Mouse (Mus musculus) kidney, embryonic 16.5 days (tissue): ENCODE results near the gene Rpl27. TPM values are rescaled to one million over a fixed set of nuclear protein-coding genes. Genes with fewer than 3 reads are reported as not detected.
"Not testable (repeated sequence)": the region's sequence is repeated elsewhere in the genome, so short reads cannot be mapped to it uniquely, and the experiment has no call there.

ENCODE experiments used
- ATAC-seq: fragments of 200-750 bp; cut with Nextera tagmentation; 2 replicates; pipeline ENCODE4 v1.8.0; 2017; ENCODE audit warnings: moderate TSS enrichment; ENCODE audit not compliant: low FRiP score, low TSS enrichment
- H3K27ac ChIP-seq: fragments of 300-500 bp; sonication (generic); 2 replicates; pipeline ENCODE4 v1.5.1; 2014; ENCODE audit warnings: low read length
- H3K27me3 ChIP-seq: fragments of 300-500 bp; sonication (generic); 2 replicates; pipeline ENCODE4 v1.6.1; 2014; ENCODE audit warnings: low read length, control low read depth, mixed read lengths; ENCODE audit not compliant: insufficient read depth
- H3K36me3 ChIP-seq: fragments of 300-500 bp; sonication (generic); 2 replicates; pipeline ENCODE4 v1.6.1; 2014; ENCODE audit warnings: low read length, control low read depth, mixed read lengths; ENCODE audit not compliant: insufficient read depth
- H3K4me1 ChIP-seq: fragments of 300-500 bp; sonication (generic); 2 replicates; pipeline ENCODE4 v1.6.1; 2014; ENCODE audit warnings: low read length, control low read depth, mixed read lengths; ENCODE audit not compliant: insufficient read depth
- H3K4me2 ChIP-seq: fragments of 300-500 bp; sonication (generic); replicated peaks from 2 replicates; pipeline ENCODE4 v1.6.1; 2014; ENCODE audit warnings: low read depth, low read length
- H3K4me3 ChIP-seq: fragments of 300-500 bp; sonication (generic); 2 replicates; pipeline ENCODE4 v1.5.1; 2014; ENCODE audit warnings: mild to moderate bottlenecking, low read length
- H3K9ac ChIP-seq: fragments of 300-500 bp; sonication (generic); replicated peaks from 2 replicates; pipeline ENCODE4 v1.6.1; 2014; ENCODE audit warnings: low read length
- H3K9me3 ChIP-seq: fragments of 300-500 bp; sonication (generic); 2 replicates; pipeline ENCODE4 v1.6.1; 2016; ENCODE audit warnings: low read length, control low read depth
- WGBS: fragments of 180-500 bp; shearing (Covaris S2); extraction: QIAGEN DNeasy Blood & Tissue Kit; methylation state at CpG from one replicate; pipeline ENCODE4 v1.1.7; 2014; 5-methylcytosine and 5-hydroxymethylcytosine counted together
- polyA plus RNA-seq: library from polyadenylated mRNA; unstranded; fragments of >200 nt; fragmentation: Nextera tagmentation; extraction: Ambion mirVana; gene quantifications from 2 replicates; pipeline ENCODE4 v1.2.1, GENCODE M21; 2015

Gene Rpl27
- polyA plus RNA-seq, 1 experiment from 2014 or later = 290 TPM

DNA sequence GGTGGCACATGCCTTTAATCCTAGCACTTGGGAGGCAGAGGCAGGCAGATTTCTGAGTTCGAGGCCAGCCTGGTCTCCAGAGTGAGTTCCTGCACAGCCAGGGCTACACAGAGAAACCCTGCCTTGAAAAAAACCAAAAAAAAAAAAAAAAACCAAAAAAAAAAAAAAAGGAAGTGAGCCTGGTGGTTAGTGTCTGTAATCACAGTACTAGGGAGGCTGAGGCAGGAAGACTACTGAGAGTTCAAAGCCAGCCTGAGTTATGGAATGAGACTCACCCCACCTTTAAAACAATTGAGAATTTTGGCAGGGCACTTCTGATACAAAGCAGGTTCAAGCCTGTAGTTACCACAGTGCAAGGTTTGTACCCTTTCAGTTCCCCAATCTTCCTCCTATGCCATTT lies 31.6 kb downstream of the Rpl27 start:
- ATAC-seq, H3K27me3 ChIP-seq, H3K36me3 ChIP-seq, H3K4me2 ChIP-seq, H3K9me3 ChIP-seq, H3K4me3 ChIP-seq, H3K9ac ChIP-seq, H3K27ac ChIP-seq: not testable (repeated sequence)
- WGBS = 79% methylated on average over 1 of the region's 1 CpGs
- H3K4me1 ChIP-seq = peaks cover 12% of the 10 kb centered on the region

DNA sequence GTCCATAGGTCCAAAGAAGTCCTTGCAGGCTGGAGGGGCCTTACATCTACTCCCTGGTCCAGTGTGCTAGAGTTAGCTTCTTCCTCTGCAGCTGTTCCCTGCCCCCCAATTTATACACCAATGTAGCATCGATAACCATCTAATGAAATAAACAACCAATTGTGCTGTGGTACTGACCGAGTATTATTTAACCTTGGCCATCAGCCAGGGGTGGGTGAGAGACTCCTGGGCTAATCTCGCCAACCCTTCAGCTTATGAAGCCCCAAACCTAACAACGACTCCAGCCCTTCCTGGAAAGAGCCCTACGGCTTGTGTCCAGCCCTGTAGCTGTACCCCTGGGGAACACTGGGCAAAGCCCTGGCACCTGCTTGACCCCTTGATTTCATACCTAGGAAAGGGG lies 32.2 kb downstream of the Rpl27 start:
- Histone ChIP-seq H3K9ac (no peak overlapping the region), H3K9me3 (no peaks in the 10 kb centered on the region), H3K27ac (no peak overlapping the region), H3K4me3 (no peak overlapping the region), H3K4me1 (0 out of 2 replicates have a peak, but pooled peaks cover 10% of the 10 kb centered on the region), H3K36me3 (0 out of 2 replicates have a peak, but pooled peaks cover 2% of the 10 kb centered on the region), H3K4me2 (no peak overlapping the region), H3K27me3 (no peaks in the 10 kb centered on the region)
- no peak for ATAC-seq
- WGBS = 67% methylated on average over 5 of the region's 5 CpGs

DNA sequence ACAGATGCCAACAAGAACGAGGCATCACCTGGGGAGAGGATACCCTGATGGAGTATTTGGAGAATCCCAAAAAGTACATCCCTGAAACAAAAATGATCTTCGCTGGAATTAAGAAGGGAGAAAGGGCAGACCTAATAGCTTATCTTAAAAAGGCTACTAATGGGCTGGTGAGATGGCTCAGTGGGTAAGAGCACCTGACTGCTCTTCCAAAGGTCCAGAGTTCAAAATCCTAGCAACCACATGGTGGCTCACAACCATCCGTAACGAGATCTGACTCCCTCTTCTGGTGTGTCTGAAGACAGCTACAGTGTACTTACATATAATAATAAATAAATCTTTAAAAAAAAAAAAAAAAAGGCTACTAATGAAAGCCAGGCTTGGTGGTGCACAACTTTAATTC lies 34.3 kb downstream of the Rpl27 start:
- H3K27me3 ChIP-seq, H3K36me3 ChIP-seq, H3K4me1 ChIP-seq, ATAC-seq, H3K9me3 ChIP-seq, H3K27ac ChIP-seq, H3K4me2 ChIP-seq, H3K9ac ChIP-seq, H3K4me3 ChIP-seq: not testable (repeated sequence)
- 92% methylated on average over 4 of the region's 4 CpGs for WGBS

DNA sequence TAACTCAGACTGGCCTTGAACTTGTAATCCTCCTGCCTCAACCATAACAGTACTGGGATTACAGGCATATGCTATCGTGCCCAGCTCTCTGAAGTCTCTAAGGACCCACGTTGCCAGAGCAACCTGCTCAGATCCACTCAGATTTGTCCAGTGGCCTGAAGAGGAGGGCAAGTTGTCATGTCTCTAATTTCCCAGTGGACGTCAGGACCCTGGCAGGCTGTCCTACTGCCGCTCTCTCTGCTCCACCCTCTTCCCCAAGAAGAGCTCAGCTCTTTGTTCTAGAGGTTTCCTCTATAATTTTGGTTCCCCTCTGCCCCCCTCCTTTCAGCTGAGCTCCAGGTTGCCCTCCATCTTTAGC lies 35.1 kb downstream of the Rpl27 start:
- Histone ChIP-seq H3K9ac (no peak overlapping the region), H3K27ac (no peak overlapping the region), H3K9me3 (no peaks in the 10 kb centered on the region), H3K36me3 (no peaks in the 10 kb centered on the region), H3K4me1 (0 out of 2 replicates have a peak, but pooled peaks cover 4% of the 10 kb centered on the region), H3K27me3 (no peaks in the 10 kb centered on the region), H3K4me3 (no peak overlapping the region), H3K4me2 (no peak overlapping the region)
- WGBS = 44% methylated on average over 4 of the region's 4 CpGs
- ATAC-seq = no peak

DNA sequence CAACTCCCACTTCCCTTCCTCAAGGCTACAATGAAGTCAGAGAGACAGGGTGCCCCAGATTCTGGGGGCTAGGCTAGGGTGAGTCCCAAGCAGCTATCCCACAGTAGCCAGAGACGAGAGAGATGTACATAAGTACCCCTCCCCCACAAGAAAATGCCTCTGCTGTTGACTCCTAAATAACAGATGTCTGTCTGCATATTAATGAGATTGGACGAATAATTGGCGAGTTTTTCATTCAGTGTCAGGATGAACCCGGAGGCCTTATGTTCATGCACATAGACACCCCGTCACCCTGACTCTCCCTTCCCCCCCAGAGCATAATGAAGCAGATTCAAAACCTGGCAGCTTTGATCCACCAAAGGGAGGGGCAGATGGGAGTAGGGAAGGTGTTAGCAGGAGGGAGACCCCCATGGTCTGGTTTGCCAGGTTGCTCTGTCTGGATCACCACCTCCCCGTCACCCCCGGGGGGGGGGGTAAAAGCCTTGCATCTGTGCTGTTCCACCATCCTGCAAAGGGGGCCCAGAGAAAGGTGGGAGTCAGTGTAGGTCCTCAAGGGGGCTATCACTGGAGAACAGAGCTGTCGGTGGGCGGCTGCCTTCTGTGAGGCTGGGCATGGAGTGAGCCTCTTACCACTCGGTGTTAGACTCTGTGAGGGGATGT lies 35.6 kb downstream of the Rpl27 start:
- Histone ChIP-seq H3K4me2 (no peak overlapping the region), H3K9ac (no peak overlapping the region), H3K27ac (no peak overlapping the region), H3K4me3 (no peak overlapping the region), H3K27me3 (no peaks in the 10 kb centered on the region), H3K36me3 (no peaks in the 10 kb centered on the region), H3K9me3 (no peaks in the 10 kb centered on the region), H3K4me1 (0 out of 2 replicates have a peak, but pooled peaks cover 3% of the 10 kb centered on the region)
- 76% methylated on average over 10 of the region's 10 CpGs for WGBS
- ATAC-seq = no peak

DNA sequence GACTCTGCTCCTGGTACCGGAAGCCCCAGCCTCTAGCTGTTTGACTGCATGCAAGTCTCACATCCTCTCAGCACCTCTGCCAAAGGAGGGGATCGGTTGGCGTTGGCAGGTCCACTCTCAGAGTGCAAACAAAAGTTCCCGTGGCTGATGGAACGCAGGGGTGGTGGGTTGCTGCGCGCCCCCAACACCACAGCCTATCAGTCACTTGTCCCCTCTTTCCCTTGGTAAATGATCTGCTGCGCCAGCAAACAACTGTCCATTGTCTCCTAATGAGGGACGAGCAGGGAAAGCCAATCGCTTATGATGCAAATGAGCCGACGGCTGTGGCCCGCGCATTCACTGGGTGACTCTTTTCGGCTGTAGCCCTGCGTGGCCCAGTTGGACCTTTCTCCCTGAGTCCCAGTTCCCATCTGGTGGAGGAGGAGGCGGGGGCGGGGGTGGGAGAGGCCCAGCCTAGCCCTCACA lies 37.1 kb downstream of the Rpl27 start:
- Histone ChIP-seq H3K4me3 (peak overlapping the region; percentile 4; the same call in 1 of the 2 replicates), H3K9ac (peak overlapping the region; percentile 39; the same call in 1 of the 2 replicates), H3K27ac (no peak overlapping the region), H3K9me3 (no peaks in the 10 kb centered on the region), H3K27me3 (no peaks in the 10 kb centered on the region), H3K4me1 (0 out of 2 replicates have a peak, but pooled peaks cover 3% of the 10 kb centered on the region), H3K4me2 (peak overlapping the region; percentile 38), H3K36me3 (no peaks in the 10 kb centered on the region)
- 6% methylated on average over 18 of the region's 18 CpGs for WGBS
- no peak for ATAC-seq

DNA sequence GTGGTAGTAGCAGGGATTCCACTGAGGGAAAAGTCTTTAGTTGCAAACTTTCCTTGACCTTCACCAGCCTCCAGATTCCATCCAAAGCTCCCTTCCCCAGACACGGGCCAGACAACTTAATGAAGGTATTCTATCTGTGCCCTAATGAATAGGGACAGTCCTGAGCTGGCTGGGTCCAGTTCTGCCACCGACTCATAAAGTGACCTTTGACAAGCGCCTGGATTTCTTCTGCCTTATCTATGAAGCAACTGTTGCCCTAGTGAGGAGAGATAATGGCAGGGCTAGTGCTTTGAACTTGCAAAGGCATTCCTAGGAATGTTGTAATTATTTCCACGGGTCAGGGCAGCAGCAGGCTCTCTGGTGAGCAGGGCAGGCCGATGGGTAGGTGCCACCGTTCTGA lies 38.8 kb downstream of the Rpl27 start:
- no peak overlapping the region for H3K4me3 ChIP-seq
- no peak overlapping the region for H3K4me2 ChIP-seq
- H3K27me3 ChIP-seq = no peaks in the 10 kb centered on the region
- H3K36me3 ChIP-seq = no peaks in the 10 kb centered on the region
- H3K27ac ChIP-seq = no peak overlapping the region
- no peaks in the 10 kb centered on the region for H3K9me3 ChIP-seq
- 0 out of 2 replicates have a peak, but pooled peaks cover 3% of the 10 kb centered on the region for H3K4me1 ChIP-seq
- H3K9ac ChIP-seq = no peak overlapping the region
- WGBS = 67% methylated on average over 6 of the region's 6 CpGs
- no peak for ATAC-seq

DNA sequence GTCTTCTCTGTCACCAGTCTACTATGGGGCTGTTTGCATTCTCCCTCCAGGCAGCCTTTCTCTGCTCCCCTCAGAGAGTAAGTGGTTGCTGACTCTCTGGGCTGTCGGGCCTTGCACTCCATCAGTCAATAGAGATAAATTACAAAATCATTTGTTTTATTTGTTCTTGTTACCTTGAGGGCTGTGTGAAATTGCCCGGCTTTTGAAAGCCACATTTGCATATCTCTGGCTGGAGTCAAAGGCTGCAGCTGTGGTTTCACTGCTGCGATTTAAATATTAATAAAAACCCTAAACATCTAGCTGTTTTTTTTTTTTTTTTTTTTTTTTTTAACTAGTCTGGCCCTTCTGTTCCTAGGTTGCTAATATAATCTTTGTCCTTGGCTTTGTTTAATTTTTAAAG lies 41.7 kb downstream of the Rpl27 start:
- 46% methylated on average over 3 of the region's 3 CpGs for WGBS
- Histone ChIP-seq H3K4me3 (no peak overlapping the region), H3K4me1 (0 out of 2 replicates have a peak, but pooled peaks cover 3% of the 10 kb centered on the region), H3K36me3 (peaks cover 3% of the 10 kb centered on the region; the same call in 1 of the 2 replicates), H3K4me2 (no peak overlapping the region), H3K27ac (no peak overlapping the region), H3K27me3 (no peaks in the 10 kb centered on the region), H3K9me3 (no peaks in the 10 kb centered on the region), H3K9ac (no peak overlapping the region)
- ATAC-seq = no peak

DNA sequence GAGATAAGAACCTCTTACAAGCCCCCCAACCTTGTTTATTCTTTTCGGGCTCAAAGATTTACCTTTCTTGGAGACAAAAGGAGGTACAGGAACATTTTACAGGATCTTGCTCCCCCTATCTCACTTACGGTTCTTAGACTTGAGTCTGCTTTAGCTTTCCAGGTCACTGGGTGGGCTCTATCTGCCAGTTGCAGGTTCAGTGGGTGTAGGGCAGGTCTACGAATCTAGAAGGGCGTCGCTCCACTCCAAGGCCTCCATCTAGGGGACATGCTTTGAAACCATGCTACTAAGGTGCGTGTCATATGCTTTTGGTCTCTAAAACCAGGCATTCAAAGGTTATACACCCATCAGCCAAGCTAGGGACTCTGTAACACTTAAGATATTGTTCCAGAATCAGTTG lies 42.1 kb downstream of the Rpl27 start:
- Histone ChIP-seq H3K9ac (no peak overlapping the region), H3K4me2 (no peak overlapping the region), H3K4me1 (0 out of 2 replicates have a peak, but pooled peaks cover under 1% of the 10 kb centered on the region), H3K9me3 (no peaks in the 10 kb centered on the region), H3K4me3 (no peak overlapping the region), H3K27ac (no peak overlapping the region), H3K36me3 (peaks cover 6% of the 10 kb centered on the region; the same call in 1 of the 2 replicates), H3K27me3 (no peaks in the 10 kb centered on the region)
- 72% methylated on average over 6 of the region's 6 CpGs for WGBS
- ATAC-seq = no peak

DNA sequence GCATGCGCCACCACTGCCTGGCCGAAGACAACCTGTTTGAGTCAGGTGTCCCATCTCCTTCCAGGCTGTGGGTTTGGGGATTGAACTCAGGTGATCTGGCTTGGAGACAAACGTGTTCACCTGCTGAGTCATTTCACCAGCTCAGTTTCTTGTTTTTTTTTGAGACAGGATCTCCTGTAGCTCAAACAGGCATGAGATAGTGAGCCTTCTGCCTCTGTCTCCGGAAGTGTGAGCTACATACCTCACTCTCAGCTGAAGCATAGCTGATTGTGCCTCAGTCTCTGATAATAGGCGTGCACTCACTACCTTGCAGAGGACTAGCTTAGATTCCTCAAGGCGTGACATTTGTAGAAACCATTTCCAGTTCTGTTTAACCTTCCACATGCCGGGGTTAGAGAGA lies 42.7 kb downstream of the Rpl27 start:
- H3K36me3 ChIP-seq = peaks cover 6% of the 10 kb centered on the region; the same call in 1 of the 2 replicates
- no peaks in the 10 kb centered on the region for H3K4me1 ChIP-seq
- no peaks in the 10 kb centered on the region for H3K27me3 ChIP-seq
- no peak for ATAC-seq
- no peak overlapping the region for H3K27ac ChIP-seq
- H3K4me2 ChIP-seq = no peak overlapping the region
- no peak overlapping the region for H3K9ac ChIP-seq
- 85% methylated on average over 7 of the region's 7 CpGs for WGBS
- no peaks in the 10 kb centered on the region for H3K9me3 ChIP-seq
- H3K4me3 ChIP-seq = no peak overlapping the region
